Mouse (Mus musculus): ENCODE measurements around the gene Spint2.

- TF ChIP-seq GATA1 (IDR thresholded peaks at IDR 0.05; ENCODE audit: borderline replicate concordance, low read length): no peak
- no peak for TF ChIP-seq FLI1 (IDR thresholded peaks at IDR 0.05; ENCODE audit: low read length)
Observed at GRCm38 (mm10) chr7:29270445-29270844, 11.3 kb downstream of the Spint2 start.
